Mouse (Mus musculus) lung, postnatal 0 days (tissue): ENCODE results near the gene Slc38a7.

Source experiments
- CTCF ChIP-seq: IDR thresholded peaks from 2 replicates; pipeline ENCODE4 v1.5.1; 2016; ENCODE audit warnings: antibody characterized with exemption, mild to moderate bottlenecking
- EP300 ChIP-seq: IDR thresholded peaks from 2 replicates; pipeline ENCODE4 v1.6.1; 2016; ENCODE audit warnings: antibody characterized with exemption, mild to moderate bottlenecking, control low read depth

DNA sequence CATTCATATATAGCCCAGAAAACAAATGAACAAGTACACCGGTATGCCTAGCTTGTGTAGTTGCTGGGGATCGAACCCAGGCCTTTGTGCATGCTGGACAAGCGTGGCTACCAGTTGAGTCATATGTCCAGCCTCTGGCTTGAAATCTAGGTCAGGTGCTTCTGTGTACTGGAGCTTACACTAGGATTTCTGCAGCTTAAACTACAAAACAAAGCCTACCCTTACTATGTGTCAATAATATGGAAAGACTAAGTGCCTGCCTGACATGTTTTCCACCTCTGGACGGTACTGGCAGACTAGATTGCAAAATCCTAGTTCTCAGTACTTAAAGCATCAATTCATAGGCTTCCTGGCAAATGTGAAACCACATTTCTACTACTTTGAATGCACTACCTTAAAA, 26.5 kb upstream of the Slc38a7 start:
- no peak for TF ChIP-seq CTCF
- no peak for TF ChIP-seq EP300
